Mouse (Mus musculus) embryonic facial prominence, embryonic 10.5 days (tissue): ENCODE data around the gene Tbc1d22a. TPM values are rescaled to one million over a fixed set of nuclear protein-coding genes. Genes with fewer than 3 reads are reported as not detected.

Experiments
- polyA plus RNA-seq: library from polyadenylated mRNA; unstranded; fragments of >200 nt; fragmentation: Nextera tagmentation; extraction: Ambion mirVana; gene quantifications from 2 replicates; pipeline ENCODE4 v1.2.1, GENCODE M21; 2016

Tbc1d22a gene
- polyA plus RNA-seq, 1 experiment from 2014 or later, result 11.2 TPM

Other genes starting within 250 kb of the Tbc1d22a start
- 1.2 and 1.5 TPM in 2 replicates for gene Celsr1, start 180.7 kb upstream of the Tbc1d22a start, polyA plus RNA-seq
- 13.7 and 13.8 TPM in 2 replicates for gene Gramd4, start 156.8 kb upstream of the Tbc1d22a start, polyA plus RNA-seq
- 11.7 and 13.1 TPM in 2 replicates for gene Cerk, start 28.3 kb upstream of the Tbc1d22a start, polyA plus RNA-seq